Mouse (Mus musculus) bone marrow macrophage, adult 2 months (primary cell): ENCODE data around the gene Garem2.

Experiments
- CTCF ChIP-seq: IDR thresholded peaks from 2 replicates; pipeline ENCODE4 v1.5.1; 2012; ENCODE audit warnings: low read depth, mild to moderate bottlenecking, low read length, moderate library complexity
- POLR2A ChIP-seq: IDR thresholded peaks from 2 replicates; pipeline ENCODE4 v1.6.1; 2012; ENCODE audit warnings: mild to moderate bottlenecking, low read depth, low read length, borderline replicate concordance

GRCm38 (mm10) chr5:30148133-30148920, 43.4 kb downstream of the Garem2 start:
- TF ChIP-seq CTCF (no peak), POLR2A (no peak)
